Mouse (Mus musculus) olfactory bulb, adult 2 months (tissue): ENCODE results near the gene Ifngr2. TPM values are rescaled to one million over a fixed set of nuclear protein-coding genes. Genes with fewer than 3 reads are reported as not detected.

ENCODE experiments used
- H3K27ac ChIP-seq: fragments of 200-500 bp; 2 replicates; pipeline ENCODE4 v1.5.1; 2012; ENCODE audit warnings: low read depth, low read length; ENCODE audit not compliant: insufficient read depth
- H3K4me1 ChIP-seq: fragments of 200-500 bp; 2 replicates; pipeline ENCODE4 v1.6.1; 2012; ENCODE audit warnings: low read length; ENCODE audit not compliant: control insufficient read depth, insufficient read depth
- H3K4me3 ChIP-seq: fragments of 200-500 bp; 2 replicates; pipeline ENCODE4 v1.5.1; 2012; ENCODE audit warnings: mild to moderate bottlenecking, low read depth, low read length, moderate library complexity; ENCODE audit not compliant: insufficient read depth
- CTCF ChIP-seq: fragments of 200-500 bp; IDR thresholded peaks from 2 replicates; pipeline ENCODE4 v1.5.1; 2012; ENCODE audit warnings: low read depth, mild to moderate bottlenecking, low read length, moderate library complexity; ENCODE audit not compliant: insufficient read depth
- POLR2A ChIP-seq: fragments of 200-500 bp; IDR thresholded peaks from 2 replicates; pipeline ENCODE4 v1.6.1; 2012; ENCODE audit warnings: mild to moderate bottlenecking, low read depth, low read length, moderate library complexity; ENCODE audit not compliant: insufficient read depth
- WGBS: fragments of 180-500 bp; shearing (Covaris S2); methylation state at CpG from one replicate; pipeline ENCODE4 v1.1.7; 2018; 5-methylcytosine and 5-hydroxymethylcytosine counted together
- polyA plus RNA-seq: library from polyadenylated mRNA; stranded (reverse); fragments of >200 nt; gene quantifications from 2 replicates; pipeline ENCODE4 v1.2.4, GENCODE M21; 2012; ENCODE audit warnings: low replicate concordance; ENCODE audit not compliant: missing spikeins, insufficient read depth, insufficient read length

Ifngr2 gene
- polyA plus RNA-seq, 1 experiment: not detected

- 91% methylated on average over 7 of the region's 7 CpGs for WGBS
- TF ChIP-seq CTCF (no peak), POLR2A (no peak)
- H3K4me1 ChIP-seq: no peaks in the 10 kb centered on the region
- no peak overlapping the region for H3K4me3 ChIP-seq
- H3K27ac ChIP-seq: no peak overlapping the region
Measured at GRCm38 (mm10) chr16:91566002-91566401, 19.1 kb downstream of the Ifngr2 start.

GRCm38 (mm10) chr16:91568960-91569359, 22.1 kb downstream of the Ifngr2 start:
- TF ChIP-seq CTCF (no peak), POLR2A (no peak)
- no peak overlapping the region for H3K4me3 ChIP-seq
- WGBS: 90% methylated on average over 10 of the region's 10 CpGs
- H3K27ac ChIP-seq: no peak overlapping the region
- no peaks in the 10 kb centered on the region for H3K4me1 ChIP-seq

- no peak overlapping the region for H3K4me3 ChIP-seq
- TF ChIP-seq CTCF (no peak), POLR2A (no peak)
- H3K4me1 ChIP-seq: no peaks in the 10 kb centered on the region
- H3K27ac ChIP-seq: no peak overlapping the region
- 76% methylated on average over 3 of the region's 3 CpGs for WGBS
Measured at GRCm38 (mm10) chr16:91571105-91571504, 24.2 kb downstream of the Ifngr2 start.

- Histone ChIP-seq H3K4me3 (no peak overlapping the region), H3K27ac (no peak overlapping the region), H3K4me1 (no peaks in the 10 kb centered on the region)
- 67% methylated on average over 13 of the region's 13 CpGs for WGBS
- no peak for TF ChIP-seq POLR2A
- no peak for TF ChIP-seq CTCF
Measured at GRCm38 (mm10) chr16:91575151-91575550, 28.3 kb downstream of the Ifngr2 start.

GRCm38 (mm10) chr16:91578980-91579720, 32.3 kb downstream of the Ifngr2 start:
- Histone ChIP-seq H3K4me1 (no peaks in the 10 kb centered on the region), H3K4me3 (no peak overlapping the region), H3K27ac (no peak overlapping the region)
- 79% methylated on average over 14 of the region's 14 CpGs for WGBS
- no peak for TF ChIP-seq POLR2A
- no peak for TF ChIP-seq CTCF

GRCm38 (mm10) chr16:91582307-91582706, 35.4 kb downstream of the Ifngr2 start:
- Histone ChIP-seq H3K4me1 (no peaks in the 10 kb centered on the region), H3K4me3 (no peak overlapping the region), H3K27ac (no peak overlapping the region)
- 69% methylated on average over 2 of the region's 2 CpGs for whole genome bisulfite sequencing
- no peak for TF ChIP-seq CTCF
- TF ChIP-seq POLR2A: no peak

GRCm38 (mm10) chr16:91585617-91586016, 38.7 kb downstream of the Ifngr2 start:
- TF ChIP-seq CTCF: no peak
- no peak for TF ChIP-seq POLR2A
- Histone ChIP-seq H3K4me3 (no peak overlapping the region), H3K27ac (no peak overlapping the region), H3K4me1 (peaks cover 13% of the 10 kb centered on the region)
- 94% methylated on average over 5 of the region's 5 CpGs for WGBS

- H3K4me3 ChIP-seq: no peak overlapping the region
- TF ChIP-seq CTCF (no peak), POLR2A (no peak)
- peaks cover 14% of the 10 kb centered on the region for H3K4me1 ChIP-seq
- H3K27ac ChIP-seq: no peak overlapping the region
- WGBS: 92% methylated on average over 6 of the region's 6 CpGs
Measured at GRCm38 (mm10) chr16:91586244-91586643, 39.4 kb downstream of the Ifngr2 start.

- H3K27ac ChIP-seq: no peak overlapping the region
- H3K4me1 ChIP-seq: peaks cover 19% of the 10 kb centered on the region
- TF ChIP-seq POLR2A (no peak), CTCF (no peak)
- 87% methylated on average over 6 of the region's 6 CpGs for WGBS
- H3K4me3 ChIP-seq: no peak overlapping the region
Measured at GRCm38 (mm10) chr16:91587730-91588453, 41.0 kb downstream of the Ifngr2 start.
